Mouse (Mus musculus): ENCODE results near the gene Dnmbp. TPM values are rescaled to one million over a fixed set of nuclear protein-coding genes. Genes with fewer than 3 reads are reported as not detected.
A peak's percentile ranks its signal among the peaks of the same experiment; 100 is the strongest.

Gene Dnmbp
- total RNA-seq, 4 experiments from 2014 or later, result 12.7 to 15.6 (median 14.8) TPM

DNA sequence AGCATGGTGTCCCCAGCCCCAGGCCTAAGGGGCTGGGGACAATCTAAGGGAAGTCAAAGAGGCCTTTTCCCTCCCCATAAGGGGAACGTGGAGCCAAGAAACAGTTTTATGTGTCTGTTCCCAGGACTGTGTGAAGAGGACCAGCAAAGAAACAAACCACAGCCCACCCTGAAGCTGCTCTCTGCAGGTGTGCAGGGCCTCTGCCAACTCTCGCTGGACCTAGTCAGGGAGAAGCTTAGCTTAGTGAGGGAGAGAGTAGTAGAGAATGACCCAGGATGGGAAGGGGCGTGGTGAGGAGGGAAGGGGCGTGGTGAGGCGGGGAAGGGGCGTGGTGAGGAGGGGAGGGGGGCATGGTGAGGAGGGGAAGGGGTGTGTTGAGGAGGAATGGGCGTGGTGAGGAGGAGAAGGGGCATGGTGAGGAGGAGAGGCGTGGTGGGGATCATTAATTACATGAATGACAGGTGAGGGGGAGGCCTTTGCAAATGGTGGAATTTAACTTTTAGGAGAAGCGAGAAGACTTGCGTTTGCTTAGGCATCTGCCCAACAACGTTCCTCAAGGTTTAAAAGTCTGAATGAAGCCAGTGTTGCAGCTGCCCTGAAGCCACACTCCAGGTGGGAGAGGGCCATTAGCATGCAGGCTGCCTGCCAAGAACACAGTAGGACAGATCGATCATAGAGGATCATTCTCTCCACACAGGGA, 9.3 kb upstream of the Dnmbp start:
- DNase-seq (ENCODE audit: low spot score in 2 of 2), result no peak

DNA sequence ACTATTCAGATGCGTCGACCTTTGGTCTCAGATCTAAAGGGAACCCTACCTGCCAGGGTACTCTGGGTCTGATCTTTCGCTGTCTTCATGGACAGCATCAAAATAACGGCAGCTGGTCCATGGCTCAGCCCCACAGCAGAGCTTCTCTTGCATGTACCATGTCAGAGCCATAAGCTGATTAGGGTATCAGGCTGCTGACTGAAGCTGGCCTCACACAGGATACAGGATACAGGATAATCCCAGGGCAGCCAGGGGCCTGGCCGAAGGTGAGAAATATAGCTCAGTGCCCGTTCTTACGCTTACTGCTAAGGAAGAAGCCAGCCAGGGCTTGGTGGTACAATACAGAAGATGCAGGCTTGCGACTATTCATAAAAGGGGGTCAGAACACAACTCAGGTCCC, 4.6 kb upstream of the Dnmbp start:
- no peak for DNase-seq (ENCODE audit: low spot score in 2 of 2)

DNA sequence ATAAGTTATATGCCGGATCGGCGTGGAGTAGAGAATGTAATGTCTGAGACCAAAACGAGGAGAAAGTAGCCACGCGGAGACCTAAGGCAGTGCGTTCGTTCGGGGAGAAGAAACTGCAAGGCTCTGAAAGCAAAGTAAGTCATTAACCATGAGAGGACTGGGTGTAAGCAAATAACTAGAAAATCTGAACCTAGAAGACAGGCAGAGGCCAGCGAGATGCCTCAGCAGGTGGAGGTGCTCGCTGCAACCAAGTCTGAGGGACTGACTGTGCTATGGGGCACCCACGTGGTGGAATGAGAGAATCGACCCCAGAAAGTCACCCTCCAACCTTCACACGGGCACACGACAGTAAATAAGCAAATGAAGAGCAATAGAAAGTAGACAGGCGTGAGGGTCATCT, 3.1 kb upstream of the Dnmbp start:
- DNase-seq (ENCODE audit: low spot score in 2 of 2), result no peak

DNA sequence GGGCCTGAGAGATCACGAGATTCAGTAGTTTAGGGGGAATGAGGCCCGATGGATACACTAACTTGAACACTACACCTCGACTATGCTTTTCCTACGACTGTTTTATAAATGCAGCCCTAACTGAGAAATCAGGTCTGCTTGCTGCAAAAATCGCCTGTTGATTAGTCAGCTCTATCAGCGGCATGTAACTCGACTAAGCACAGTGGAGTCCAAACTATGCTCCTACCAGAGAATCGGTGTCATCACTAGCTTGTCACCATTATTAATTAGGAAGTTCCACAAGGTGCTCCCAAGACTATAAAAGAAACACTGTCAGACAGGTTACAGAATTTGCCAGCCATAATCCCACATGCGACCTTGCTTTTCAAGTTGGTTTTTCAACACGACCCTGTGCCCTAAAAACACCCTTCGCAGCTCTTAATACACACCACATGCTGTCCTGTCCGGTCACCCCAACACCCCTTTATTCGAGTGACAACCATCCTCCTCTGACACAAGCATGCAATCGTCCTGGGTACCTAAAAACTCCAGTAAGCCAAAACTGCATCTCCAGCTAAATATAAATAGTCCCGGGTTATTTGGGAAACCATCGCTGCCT, 721 bp downstream of the Dnmbp start:
- DNase-seq (ENCODE audit: low spot score in 2 of 2), result no peak

DNA sequence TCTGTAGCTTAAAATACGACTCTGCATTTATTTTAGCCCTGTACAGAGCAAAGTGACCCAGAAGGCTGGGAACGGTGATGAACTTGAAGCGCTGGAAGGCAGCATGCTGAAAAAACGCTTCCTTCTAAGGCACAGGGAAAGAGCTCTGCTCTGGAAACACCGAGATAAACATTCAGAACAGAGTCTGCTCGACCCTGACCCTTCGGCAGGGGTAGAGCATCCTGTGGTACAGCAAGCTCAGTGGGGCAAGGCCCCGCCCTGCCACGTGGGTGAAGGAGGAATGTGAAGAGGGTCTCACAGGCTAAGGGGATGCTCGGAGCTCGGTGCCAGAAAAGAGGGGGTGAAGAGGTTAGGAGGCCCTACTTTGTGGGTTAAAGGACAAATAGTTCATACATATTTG, 1.6 kb downstream of the Dnmbp start:
- DNase-seq (ENCODE audit: low spot score in 2 of 2), result no peak

DNA sequence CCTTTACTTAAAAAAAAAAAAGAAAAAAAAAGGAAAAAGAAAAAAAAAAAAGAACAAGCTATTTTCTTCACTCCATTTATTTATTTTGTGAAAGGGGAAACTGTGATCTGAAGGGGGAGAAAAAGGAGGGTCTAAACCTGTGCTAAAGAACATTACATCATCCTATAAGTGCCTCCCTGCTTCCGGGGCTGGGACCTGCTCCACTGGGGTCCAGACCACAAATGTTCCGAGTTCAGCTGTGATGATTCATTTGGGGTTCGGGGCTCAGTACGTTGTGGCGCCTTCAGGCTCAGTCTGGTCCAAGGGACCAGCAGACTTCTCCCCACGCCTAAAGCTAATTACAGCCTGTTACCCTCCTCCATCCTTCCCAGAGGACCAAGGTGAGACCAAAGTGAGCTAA, 9.1 kb downstream of the Dnmbp start:
- DNase-seq (ENCODE audit: low spot score in 2 of 2), result no peak

DNA sequence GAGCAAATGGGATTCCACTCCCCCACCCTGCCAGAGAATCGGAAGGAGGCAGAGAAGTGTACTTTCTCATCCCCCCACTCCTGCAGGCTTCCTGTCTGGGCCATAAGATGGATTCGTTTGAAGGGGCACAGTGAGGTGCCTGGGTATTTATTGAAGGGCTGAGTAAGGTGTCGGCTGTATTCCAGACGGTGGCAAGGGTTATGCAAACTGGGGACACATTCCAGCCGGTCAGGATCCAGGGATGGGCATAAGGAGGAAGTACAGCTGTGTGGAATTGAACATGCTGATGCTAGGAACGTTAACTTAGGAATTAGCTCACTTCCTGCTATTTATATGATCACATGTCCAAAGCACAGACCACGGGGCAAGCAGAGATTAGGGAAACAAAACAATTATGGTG, 9.6 kb downstream of the Dnmbp start:
- no peak for DNase-seq (ENCODE audit: low spot score in 2 of 2)

DNA sequence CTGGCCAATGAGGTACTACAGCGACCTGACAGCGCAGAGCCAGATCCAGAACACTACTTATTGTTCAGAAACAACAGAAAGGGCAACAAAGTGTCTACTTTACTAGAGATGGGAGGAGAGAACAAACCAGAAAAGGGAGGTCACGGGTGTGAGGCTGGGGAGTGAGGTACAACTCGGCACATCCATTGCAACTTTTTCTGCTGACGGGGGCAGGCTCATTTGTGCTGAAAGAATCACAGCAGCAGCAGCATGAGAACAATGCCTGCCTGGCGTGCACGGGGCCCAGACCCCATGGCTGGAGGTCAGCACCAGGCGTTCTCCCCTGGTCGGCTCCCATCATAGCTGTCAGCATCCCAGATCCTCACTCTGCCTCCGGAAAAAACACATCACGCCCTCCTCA, 10.1 kb downstream of the Dnmbp start:
- no peak for DNase-seq (ENCODE audit: low spot score in 2 of 2)

DNA sequence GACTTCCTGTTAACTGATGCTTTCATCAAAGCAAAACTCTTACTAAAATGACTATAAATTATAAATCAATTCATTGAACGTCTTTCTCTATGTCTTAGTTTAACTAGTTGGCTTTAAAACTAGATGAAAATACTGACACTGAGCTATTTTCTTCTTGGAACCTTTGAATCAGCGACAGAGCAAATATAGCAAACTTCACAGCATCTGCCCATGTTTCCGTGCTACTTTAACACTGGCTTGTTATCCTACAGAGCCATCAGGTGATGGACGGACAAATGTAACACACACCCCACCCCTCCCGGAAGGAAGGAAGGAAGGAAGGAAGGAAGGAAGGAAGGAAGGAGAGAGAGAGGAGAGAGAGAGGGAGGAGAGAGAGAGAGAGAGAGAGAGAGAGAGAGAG, 12.0 kb downstream of the Dnmbp start:
- no peak for DNase-seq (ENCODE audit: low spot score in 2 of 2)

DNA sequence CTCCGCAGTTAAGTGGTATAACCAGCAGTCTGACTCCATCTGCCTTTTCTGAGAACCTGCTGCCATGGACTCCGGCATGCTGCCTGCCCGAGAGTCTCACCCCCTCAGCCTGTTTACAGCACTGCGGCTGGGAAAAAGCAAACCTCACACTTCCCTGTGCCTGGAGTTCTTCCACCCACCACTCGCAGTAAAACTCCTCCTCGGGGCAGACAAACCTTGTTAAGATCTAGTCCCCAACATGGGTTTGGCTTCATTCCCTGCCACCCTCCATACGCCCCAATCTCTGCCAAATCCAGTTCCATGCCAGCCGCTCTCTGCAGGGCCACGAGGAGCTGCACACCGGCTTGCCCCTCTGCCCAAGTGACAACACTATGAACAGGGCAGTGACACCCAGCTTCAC, 12.9 kb downstream of the Dnmbp start:
- DNase-seq (ENCODE audit: low spot score in 2 of 2), result peak in 1 of 2 experiments; percentile 62

DNA sequence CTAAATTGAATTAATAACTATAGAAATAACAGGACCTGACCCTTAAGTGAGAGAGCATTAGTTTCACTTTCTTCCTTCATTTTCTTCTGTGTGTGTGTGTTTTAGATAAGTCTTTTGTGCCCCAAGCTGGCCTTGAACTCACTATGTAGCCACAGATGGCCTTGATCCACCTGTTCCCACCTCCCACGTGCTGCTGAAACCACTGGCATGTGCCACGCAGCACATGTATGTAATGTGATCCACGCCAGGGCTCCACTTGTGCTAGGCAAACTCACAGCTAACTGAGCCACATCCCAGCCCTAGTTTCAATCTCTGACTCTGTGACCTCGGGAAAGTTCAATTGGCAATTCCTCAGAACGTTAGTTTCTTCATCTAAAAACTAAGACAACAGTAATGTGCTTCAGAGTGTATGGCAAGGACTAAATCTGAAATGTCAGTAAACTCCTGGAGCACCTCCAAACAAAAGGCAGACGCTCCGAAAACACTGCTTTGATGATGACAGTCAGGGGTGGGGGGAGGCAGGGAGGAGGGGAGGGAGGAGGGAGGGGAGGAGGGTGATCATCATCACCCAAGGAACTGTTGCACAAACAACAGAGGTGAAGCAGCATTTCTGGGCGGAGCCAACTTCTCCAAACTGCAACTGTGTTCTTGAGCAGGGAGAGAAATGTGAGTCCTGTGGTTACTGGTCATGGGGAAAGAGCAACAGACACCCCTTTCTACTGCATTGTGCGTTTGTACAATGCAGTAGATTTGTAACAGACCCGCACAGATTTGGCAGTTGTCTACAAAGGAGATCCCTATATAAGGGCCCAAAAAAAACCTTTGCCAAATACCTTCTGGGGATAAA, 13.6 kb downstream of the Dnmbp start:
- DNase-seq (ENCODE audit: low spot score in 2 of 2), result no peak

DNA sequence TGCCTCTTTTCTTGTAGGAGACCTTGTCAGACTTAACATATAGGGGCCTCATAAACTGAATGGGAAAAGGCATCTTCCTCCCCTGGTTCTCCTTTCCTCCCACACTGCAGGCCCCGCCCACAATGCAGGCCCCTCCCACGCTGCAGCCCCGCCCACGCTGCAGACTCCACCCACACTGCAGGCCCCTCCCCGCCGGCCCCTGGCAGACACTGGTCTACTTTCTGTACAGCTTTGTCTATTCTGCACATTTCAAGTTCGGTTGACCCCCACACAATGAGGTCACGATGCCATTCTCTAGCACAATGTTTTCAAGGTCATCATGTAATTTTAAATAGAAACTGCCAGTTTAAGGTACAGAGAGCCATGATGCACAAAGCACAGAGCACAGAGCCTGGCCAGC, 15.6 kb downstream of the Dnmbp start:
- DNase-seq (ENCODE audit: low spot score in 2 of 2), result no peak

DNA sequence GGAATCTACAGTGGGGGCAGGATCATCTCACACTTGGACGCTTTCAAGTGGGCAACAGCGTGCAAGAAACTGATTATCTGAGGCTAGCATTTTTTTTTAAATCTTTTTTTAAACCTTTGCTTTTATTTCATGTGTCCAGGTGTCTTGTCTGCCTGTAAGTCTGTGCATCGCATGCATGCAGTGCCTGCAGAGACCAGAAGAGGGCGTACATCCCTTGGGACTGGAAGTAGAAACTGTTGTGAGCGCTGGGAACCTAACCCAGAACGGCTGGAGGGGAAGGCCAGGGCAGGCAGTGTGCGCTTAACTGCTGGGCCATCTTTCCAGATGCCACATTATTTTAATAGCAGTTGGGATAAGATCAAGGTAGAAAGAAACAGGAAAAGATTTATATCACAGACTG, 17.0 kb downstream of the Dnmbp start:
- DNase-seq (ENCODE audit: low spot score in 2 of 2), result no peak

DNA sequence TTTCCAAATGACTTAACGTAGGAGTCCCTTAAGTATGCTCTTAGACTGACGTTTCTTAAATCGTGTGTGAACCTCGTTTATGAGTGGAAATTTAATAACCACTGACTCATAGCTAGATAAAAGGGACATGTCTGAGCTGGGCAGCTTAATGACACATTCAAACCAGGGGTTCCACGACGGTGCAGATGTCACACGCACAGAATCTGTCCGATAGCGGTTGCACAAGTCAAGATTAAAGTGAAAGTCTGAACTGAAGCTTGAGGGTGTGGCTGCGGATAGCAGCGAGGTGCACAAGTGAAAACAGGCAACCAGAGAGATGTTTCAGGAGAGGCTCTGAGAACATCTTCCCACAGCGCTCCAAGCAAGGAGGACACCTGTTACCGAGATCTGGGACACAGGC, 18.6 kb downstream of the Dnmbp start:
- no peak for DNase-seq (ENCODE audit: low spot score in 2 of 2)

DNA sequence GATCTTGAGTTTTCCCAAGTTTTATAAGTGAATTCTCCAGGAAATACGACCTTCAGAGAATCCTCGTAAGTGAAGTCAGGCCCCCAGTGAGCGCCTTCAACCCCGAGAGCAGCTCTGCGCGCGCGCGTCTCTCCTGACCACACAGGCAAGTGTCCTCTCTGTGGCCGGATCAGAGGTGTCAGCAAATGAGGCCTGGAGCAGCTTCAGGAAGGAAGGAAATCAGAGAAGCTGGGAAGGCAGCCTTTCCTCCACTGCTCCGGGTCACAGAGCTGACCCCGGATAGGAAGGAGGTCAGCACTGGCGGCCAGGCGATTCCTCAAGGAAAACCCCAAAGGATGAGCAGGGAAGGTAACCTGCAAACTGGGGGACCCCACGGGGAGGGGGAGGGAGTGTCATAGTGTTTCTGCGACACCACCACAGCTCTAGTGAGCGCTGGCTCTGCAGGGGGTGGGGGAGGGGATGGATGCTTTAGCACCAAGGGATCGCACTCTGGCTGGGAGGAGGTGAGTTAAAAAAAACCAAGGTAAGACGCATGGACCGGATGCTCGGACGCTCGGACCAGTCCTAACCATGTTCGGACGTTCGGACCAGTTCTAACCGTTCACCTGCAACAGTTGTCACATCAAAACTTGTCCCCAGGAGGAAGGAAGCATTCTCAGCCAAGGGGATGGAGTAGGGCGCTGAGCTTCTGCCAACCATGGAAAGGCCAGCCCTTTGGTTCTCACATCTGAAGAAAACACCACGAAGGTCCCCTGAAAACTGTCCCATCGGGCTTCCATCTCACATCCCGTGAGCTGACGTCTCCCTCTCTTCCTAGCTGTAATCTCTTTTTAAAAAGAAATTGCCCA, 19.3 kb downstream of the Dnmbp start:
- DNase-seq (ENCODE audit: low spot score in 2 of 2), result no peak

DNA sequence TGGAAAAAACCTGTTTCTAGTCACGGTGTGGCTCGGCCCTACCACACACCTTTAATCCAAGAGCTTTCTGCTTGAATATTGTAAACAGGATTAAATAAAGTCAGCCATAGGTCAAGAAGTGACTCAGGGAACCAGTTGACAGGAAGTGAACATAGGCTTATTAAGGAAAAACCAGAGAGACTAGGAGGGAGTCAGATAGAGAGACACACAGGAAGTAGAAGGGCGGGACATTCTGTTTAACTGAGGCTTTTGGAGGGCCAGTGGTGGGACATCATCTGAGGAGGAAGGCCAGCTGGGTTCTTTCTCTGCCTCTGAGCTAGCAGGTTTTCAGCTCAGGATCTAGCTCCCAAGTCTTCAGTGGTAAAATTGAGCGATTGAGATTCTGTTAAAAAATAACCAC, 20.1 kb downstream of the Dnmbp start:
- no peak for DNase-seq (ENCODE audit: low spot score in 2 of 2)

DNA sequence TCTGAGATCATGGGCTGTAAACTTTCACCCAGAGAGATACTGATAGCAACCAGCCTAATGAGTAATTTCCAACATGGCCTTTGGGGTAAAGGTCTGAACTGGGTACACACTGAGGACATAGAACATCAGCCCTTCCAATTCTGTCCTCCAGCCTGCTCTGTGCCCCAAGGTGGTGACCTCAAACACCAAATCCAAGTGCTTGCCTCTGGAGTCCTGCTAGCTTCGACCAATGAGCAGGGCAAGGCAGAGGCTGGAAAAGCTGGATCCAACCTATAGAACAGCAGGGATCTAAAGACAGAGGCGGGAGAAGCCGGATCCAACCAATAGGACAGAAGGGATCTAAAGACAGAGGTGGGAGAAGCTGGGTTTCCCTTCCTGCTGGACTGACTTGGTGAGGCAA, 21.2 kb downstream of the Dnmbp start:
- DNase-seq (ENCODE audit: low spot score in 2 of 2), result no peak

DNA sequence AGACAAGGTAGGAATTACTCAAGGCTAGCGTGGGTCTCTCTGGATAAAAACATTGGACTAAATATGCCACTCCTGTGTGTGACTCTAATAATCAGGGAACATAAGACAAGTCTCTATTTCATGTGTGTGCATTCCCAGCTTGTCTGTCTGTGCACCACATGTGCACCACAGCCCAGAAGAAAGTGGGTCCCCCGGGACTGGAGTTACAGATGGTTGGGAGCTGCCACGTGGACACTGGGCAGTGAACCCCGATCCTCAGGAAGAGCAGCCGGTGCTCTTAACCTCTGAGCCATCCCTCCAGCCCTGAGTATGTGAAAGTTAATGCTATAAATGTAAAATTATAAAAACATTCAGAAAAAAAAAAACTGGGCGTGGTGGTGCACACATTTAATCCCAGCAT, 22.2 kb downstream of the Dnmbp start:
- no peak for DNase-seq (ENCODE audit: low spot score in 2 of 2)

DNA sequence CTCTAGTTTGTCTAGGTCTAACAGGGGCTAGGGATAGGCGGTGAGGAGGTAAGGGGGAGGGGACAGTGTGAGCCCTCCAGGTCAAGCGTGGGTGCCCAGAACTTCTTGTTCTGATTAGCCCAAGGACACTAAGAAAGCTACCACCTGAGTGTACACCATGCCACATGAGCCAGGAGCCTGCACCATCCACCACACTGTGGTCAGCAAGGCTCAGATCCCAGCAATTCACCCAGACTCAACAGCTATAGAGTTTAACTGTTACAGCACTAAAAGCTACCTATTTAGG, 22.6 kb downstream of the Dnmbp start:
- DNase-seq (ENCODE audit: low spot score in 2 of 2), result no peak

DNA sequence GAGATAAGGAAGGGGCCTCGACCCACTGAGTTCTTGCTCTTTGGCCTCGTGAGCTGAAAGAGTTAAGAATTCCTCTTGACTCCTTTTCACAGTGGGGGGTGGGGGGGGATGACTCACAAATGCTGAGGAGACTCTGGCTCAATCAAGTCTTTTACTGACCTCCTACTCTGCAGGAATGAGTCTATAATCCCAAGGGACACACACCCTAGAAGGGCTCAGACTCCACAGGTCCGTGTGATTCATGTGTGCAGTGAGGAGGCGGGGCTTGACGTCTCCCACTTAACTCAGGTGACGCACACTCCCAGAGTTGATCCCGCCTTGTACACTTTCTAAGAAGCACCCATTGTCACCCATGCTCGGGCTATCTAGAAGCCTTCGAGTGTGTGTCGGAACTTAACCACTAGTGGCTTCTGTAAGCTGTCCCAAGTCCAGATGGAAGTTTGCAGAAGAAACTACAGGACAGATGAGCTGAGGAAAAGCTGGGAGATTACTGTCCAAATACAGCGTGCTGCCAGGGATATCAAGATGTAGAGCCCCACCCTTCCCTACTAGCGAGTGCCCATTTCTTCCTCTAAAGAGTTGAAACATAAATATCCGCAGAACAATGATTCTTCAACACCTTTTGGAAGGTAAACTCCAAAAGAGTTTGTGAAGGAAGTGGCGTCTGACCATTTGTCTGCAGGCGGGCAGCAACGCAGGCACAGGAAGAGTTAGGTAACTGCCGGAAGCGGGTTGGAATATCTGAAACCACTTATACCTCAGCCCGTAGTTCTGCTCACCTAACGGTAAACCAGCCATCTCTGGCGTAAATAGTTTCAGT, 23.2 kb downstream of the Dnmbp start:
- DNase-seq (ENCODE audit: low spot score in 2 of 2), result no peak

DNA sequence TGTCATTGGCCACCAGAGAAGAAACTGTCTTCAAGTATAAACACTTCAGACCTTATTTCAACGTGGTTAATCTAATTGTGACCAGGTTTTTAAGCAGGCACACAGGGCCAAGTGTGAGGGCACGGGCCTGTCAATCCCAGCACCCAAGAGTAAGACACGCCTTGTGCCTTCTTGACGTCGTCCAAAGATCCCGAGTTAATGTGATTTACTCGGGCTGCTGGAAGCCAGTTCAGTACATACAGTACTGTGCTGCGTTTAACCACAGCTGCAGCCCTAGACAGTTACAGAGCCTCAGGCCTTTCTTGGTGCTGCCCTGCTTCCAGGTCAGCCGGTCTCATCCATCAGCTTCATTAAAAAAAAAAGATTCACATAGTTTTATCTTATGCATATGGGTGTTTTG, 24.6 kb downstream of the Dnmbp start:
- no peak for DNase-seq (ENCODE audit: low spot score in 2 of 2)
